Mouse (Mus musculus) Patski (cell line): ENCODE measurements around the gene Fam217a. TPM values are rescaled to one million over a fixed set of nuclear protein-coding genes. Genes with fewer than 3 reads are reported as not detected.
"Not testable (repeated sequence)": the region's sequence is repeated elsewhere in the genome, so short reads cannot be mapped to it uniquely, and the experiment has no call there.

ENCODE experiments used
- ATAC-seq: fragments of 100-300 bp; one replicate; pipeline ENCODE4 v1.8.0; 2021
- CTCF ChIA-PET: fragments of 350-600 bp; sonication (Branson Sonifier 250); formaldehyde crosslinking; loops from one replicate; lab custom pipeline; 2022; ENCODE audit warnings: inconsistent platforms; lab: Charles Lee
- POLR2A ChIA-PET: fragments of 350-600 bp; sonication (Branson Sonifier 250); formaldehyde crosslinking; loops from one replicate; lab custom pipeline; 2022; ENCODE audit warnings: antibody characterized with exemption, inconsistent platforms; lab: Charles Lee
- DNase-seq: peaks from one replicate; pipeline ENCODE4 v3.0.0-alpha.2; 2011; ENCODE audit warnings: low read depth, low spot score
- H3K27me3 ChIP-seq: fragments of 371-371 bp; one replicate; pipeline ENCODE4 v1.5.1; 2021
- CTCF ChIP-seq: fragments of 100-300 bp; IDR thresholded peaks from one replicate; pipeline ENCODE4 v1.5.1; 2021
- in situ Hi-C: fragments of 300-500 bp; cut with MboI; formaldehyde crosslinking; loops from 3 replicates; pipeline ENCODE4 v1.11.1; 2018; ENCODE audit warnings: low pct_unique_long_range_greater_than_20kb, mixed read lengths
- polyA plus RNA-seq: library from polyadenylated mRNA; unstranded; gene quantifications from one replicate; pipeline ENCODE4 v1.2.3, GENCODE M21; 2021

Fam217a gene
- polyA plus RNA-seq, 1 experiment from 2014 or later: not detected

- POLR2A ChIA-PET: interaction anchor here (0.6 kb wide), 1 partner anchor 536 kb away, joined by 3 read pairs; no protein-coding TSS in a partner anchor
- no peak for TF ChIP-seq CTCF
Measured at GRCm38 (mm10) chr13:34873801-34874681, 50.1 kb downstream of the Fam217a start.

GRCm38 (mm10) chr13:34864420-34865169, 59.5 kb downstream of the Fam217a start:
- in situ Hi-C loops: loop anchor here (5.0 to 10.0 kb wide), 3 partner anchors 222 to 677 kb away; no protein-coding TSS in a partner anchor
- DNase-seq: peak; percentile 25
- no peaks in the 10 kb centered on the region for H3K27me3 ChIP-seq
- TF ChIP-seq CTCF: peak; percentile 78
- no peak for ATAC-seq
- POLR2A ChIA-PET: no interaction called here
- CTCF ChIA-PET: interaction anchor here (0.7 to 3.9 kb wide), 6 partner anchors 9 to 531 kb away, joined by 3 to 45 read pairs (median 4); no protein-coding TSS in a partner anchor

More at GRCm38 (mm10) chr13:34873801-34874681, 50.1 kb downstream of the Fam217a start:
- peak; percentile 68 for DNase-seq
- CTCF ChIA-PET: interaction anchor here (1.2 to 1.3 kb wide), 2 partner anchors 10 to 224 kb away, joined by 3 to 4 read pairs; no protein-coding TSS in a partner anchor
- ATAC-seq: peak; percentile 52
- in situ Hi-C loops: loop anchor here (10.0 kb wide), 1 partner anchor 839 kb away; the partner anchor contains the start of gene Bphl
- no peaks in the 10 kb centered on the region for H3K27me3 ChIP-seq

GRCm38 (mm10) chr13:34861166-34861565, 62.9 kb downstream of the Fam217a start:
- H3K27me3 ChIP-seq, POLR2A ChIA-PET, ATAC-seq, DNase-seq: not testable (repeated sequence)
- in situ Hi-C loops: loop anchor here (5.0 to 10.0 kb wide), 2 partner anchors 219 to 506 kb away; no protein-coding TSS in a partner anchor
- CTCF ChIA-PET: interaction anchor here (3.9 kb wide), 1 partner anchor 219 kb away, joined by 45 read pairs; no protein-coding TSS in a partner anchor

Other genes starting within 250 kb of the Fam217a start
- not detected for gene Fam50b, start 189.5 kb downstream of the Fam217a start, polyA plus RNA-seq
- 82.7 TPM for gene Prpf4b, start 49.0 kb downstream of the Fam217a start, polyA plus RNA-seq
- not detected for gene 4933417A18Rik, start 99 bp upstream of the Fam217a start, polyA plus RNA-seq
- gene Eci3, start 39.5 kb upstream of the Fam217a start, polyA plus RNA-seq: 3.6 TPM
- 453 TPM for gene Eci2, start 102.8 kb upstream of the Fam217a start, polyA plus RNA-seq